Mouse (Mus musculus): ENCODE measurements around the gene Mccc1. TPM values are rescaled to one million over a fixed set of nuclear protein-coding genes. Genes with fewer than 3 reads are reported as not detected.

Mccc1 gene
- polyA plus RNA-seq, 1 experiment from 2014 or later = 26.3 TPM

- ATAC-seq = no peak
- Histone ChIP-seq H3K9me3 (ENCODE audit: control insufficient read depth, low read length) (no peaks in the 10 kb centered on the region), H3K27me3 (replicated peaks; ENCODE audit: control insufficient read depth, insufficient read depth, low read length) (no peaks in the 10 kb centered on the region), H3K36me3 (ENCODE audit: control insufficient read depth, insufficient read depth, low read length) (no peaks in the 10 kb centered on the region), H3K4me3 (ENCODE audit: low read length) (no peak overlapping the region), H3K9ac (ENCODE audit: low read depth, low read length) (no peak overlapping the region), H3K4me2 (ENCODE audit: low read length) (no peak overlapping the region), H3K4me1 (ENCODE audit: control insufficient read depth, insufficient read depth, low read depth, low read length) (no peaks in the 10 kb centered on the region), H3K27ac (ENCODE audit: low read depth, low read length) (no peak overlapping the region)
- 72% methylated on average over 4 of the region's 4 CpGs for WGBS
Measured at GRCm38 (mm10) chr3:36008411-36009154, 8.1 kb upstream of the Mccc1 start.

DNA sequence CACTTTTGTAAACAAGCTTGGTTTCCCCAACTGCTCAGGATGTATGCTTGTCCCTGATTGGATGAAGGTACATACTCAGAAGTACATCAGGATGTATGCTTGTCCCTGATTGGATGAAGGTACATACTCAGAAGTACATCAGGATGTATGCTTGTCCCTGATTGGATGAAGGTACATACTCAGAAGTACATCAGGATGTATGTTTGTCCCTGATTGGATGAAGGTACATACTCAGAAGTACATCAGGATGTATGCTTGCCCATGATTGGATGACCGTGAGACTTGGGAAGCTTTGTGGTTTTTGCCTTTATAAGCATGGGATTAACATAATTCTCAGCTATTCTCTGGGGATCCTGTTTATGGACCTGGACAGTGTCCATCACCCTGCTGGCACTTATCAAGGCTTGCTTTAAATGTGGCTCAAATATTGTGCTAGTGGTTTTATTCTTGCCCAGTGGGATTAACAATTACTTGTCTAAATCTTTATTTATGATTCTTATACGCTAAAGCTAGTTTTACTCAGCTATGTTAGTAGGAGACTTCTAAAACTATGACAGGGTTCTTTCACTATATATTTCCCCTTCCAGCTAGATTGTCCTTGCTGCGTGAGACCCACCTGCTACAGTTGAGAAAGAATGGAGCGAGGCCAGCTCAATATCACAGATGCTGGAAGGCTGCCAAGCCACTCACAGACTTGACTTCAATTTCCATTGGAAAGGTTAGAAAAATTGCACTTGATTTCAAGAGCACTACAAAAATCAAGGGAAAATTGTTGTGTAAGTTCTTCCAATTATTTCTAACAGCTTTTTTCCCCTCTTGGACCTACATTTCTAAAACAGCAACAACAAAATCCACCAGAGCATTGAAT lies 3.8 kb upstream of the Mccc1 start:
- ATAC-seq = no peak
- H3K4me3 ChIP-seq (ENCODE audit: low read length) = no peak overlapping the region
- peak overlapping the region; percentile 25; the same call in 1 of the 2 replicates for H3K4me2 ChIP-seq (ENCODE audit: low read length)
- H3K27ac ChIP-seq (ENCODE audit: low read depth, low read length) = no peak overlapping the region
- H3K4me1 ChIP-seq (ENCODE audit: control insufficient read depth, insufficient read depth, low read depth, low read length) = peaks cover 3% of the 10 kb centered on the region
- H3K9ac ChIP-seq (ENCODE audit: low read depth, low read length) = no peak overlapping the region
- no peaks in the 10 kb centered on the region for H3K36me3 ChIP-seq (ENCODE audit: control insufficient read depth, insufficient read depth, low read length)
- H3K27me3 ChIP-seq (replicated peaks; ENCODE audit: control insufficient read depth, insufficient read depth, low read length) = no peaks in the 10 kb centered on the region
- no peaks in the 10 kb centered on the region for H3K9me3 ChIP-seq (ENCODE audit: control insufficient read depth, low read length)
- 63% methylated on average over 4 of the region's 4 CpGs for WGBS

- H3K27me3 ChIP-seq (replicated peaks; ENCODE audit: control insufficient read depth, insufficient read depth, low read length) = no peaks in the 10 kb centered on the region
- H3K4me2 ChIP-seq (ENCODE audit: low read length) = no peak overlapping the region
- no peak overlapping the region for H3K9ac ChIP-seq (ENCODE audit: low read depth, low read length)
- WGBS = 58% methylated on average over 11 of the region's 11 CpGs
- no peak for ATAC-seq
- peaks cover 9% of the 10 kb centered on the region for H3K4me1 ChIP-seq (ENCODE audit: control insufficient read depth, insufficient read depth, low read depth, low read length)
- no peak overlapping the region for H3K27ac ChIP-seq (ENCODE audit: low read depth, low read length)
- peaks cover 5% of the 10 kb centered on the region for H3K36me3 ChIP-seq (ENCODE audit: control insufficient read depth, insufficient read depth, low read length)
- H3K4me3 ChIP-seq (ENCODE audit: low read length) = no peak overlapping the region
- H3K9me3 ChIP-seq (ENCODE audit: control insufficient read depth, low read length) = no peaks in the 10 kb centered on the region
Measured at GRCm38 (mm10) chr3:35994552-35995531, 5.6 kb downstream of the Mccc1 start.

GRCm38 (mm10) chr3:35990715-35991114 lies 9.8 kb downstream of the Mccc1 start:
- Histone ChIP-seq H3K4me3 (ENCODE audit: low read length) (no peak overlapping the region), H3K36me3 (ENCODE audit: control insufficient read depth, insufficient read depth, low read length) (peaks cover 23% of the 10 kb centered on the region), H3K9ac (ENCODE audit: low read depth, low read length) (no peak overlapping the region), H3K27me3 (replicated peaks; ENCODE audit: control insufficient read depth, insufficient read depth, low read length) (no peaks in the 10 kb centered on the region), H3K9me3 (ENCODE audit: control insufficient read depth, low read length) (no peaks in the 10 kb centered on the region), H3K27ac (ENCODE audit: low read depth, low read length) (no peak overlapping the region), H3K4me2 (ENCODE audit: low read length) (no peak overlapping the region), H3K4me1 (ENCODE audit: control insufficient read depth, insufficient read depth, low read depth, low read length) (no peaks in the 10 kb centered on the region)
- ATAC-seq = no peak
- WGBS = 98% methylated on average over 7 of the region's 7 CpGs

DNA sequence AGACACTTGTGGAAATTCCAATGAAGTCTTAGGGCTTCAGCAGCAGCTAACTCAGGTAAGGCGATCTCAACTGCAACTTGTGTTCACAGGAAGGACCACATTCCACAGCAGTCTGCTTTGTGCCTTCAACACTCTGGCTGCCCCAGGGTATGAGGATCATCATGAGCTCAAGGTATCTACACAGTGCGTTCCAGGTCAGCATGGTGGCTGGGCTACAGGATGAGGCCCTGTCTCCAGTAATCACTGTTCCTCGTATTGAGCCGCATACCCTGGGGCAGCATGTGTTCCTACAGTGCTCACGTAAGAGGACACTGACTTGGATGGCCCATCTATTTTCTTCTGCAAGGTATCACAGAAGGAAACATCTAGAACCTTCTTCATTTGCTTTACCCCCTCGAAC lies 12.4 kb downstream of the Mccc1 start:
- peaks cover 32% of the 10 kb centered on the region for H3K36me3 ChIP-seq (ENCODE audit: control insufficient read depth, insufficient read depth, low read length)
- ATAC-seq = no peak

DNA sequence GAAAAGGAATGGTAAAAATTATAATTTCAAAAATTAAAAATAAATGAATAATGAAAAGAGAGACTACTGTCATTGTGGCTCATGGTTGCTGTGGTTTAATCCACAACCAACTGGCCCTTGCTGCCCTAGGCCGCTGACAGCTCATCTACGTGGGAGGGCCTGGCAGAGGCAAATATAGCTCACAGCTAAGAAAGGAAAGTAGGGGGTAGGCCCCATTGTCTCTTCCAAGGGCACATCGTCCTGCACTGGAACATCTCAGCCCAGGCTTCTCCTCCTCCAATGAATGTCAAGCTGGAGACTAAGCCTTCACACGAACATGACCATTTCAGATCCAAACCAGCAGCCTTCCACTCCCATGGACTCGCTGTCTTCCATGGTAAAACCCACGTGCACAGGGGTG lies 14.2 kb downstream of the Mccc1 start:
- Histone ChIP-seq H3K4me3 (ENCODE audit: low read length) (no peak overlapping the region), H3K9ac (ENCODE audit: low read depth, low read length) (no peak overlapping the region), H3K27me3 (replicated peaks; ENCODE audit: control insufficient read depth, insufficient read depth, low read length) (no peaks in the 10 kb centered on the region), H3K27ac (ENCODE audit: low read depth, low read length) (no peak overlapping the region), H3K9me3 (ENCODE audit: control insufficient read depth, low read length) (no peaks in the 10 kb centered on the region), H3K36me3 (ENCODE audit: control insufficient read depth, insufficient read depth, low read length) (peaks cover 32% of the 10 kb centered on the region), H3K4me2 (ENCODE audit: low read length) (no peak overlapping the region), H3K4me1 (ENCODE audit: control insufficient read depth, insufficient read depth, low read depth, low read length) (no peaks in the 10 kb centered on the region)
- no peak for ATAC-seq
- WGBS = 90% methylated on average over 6 of the region's 6 CpGs

More for the DNA sequence above, 12.4 kb downstream of the Mccc1 start:
- Histone ChIP-seq H3K27ac (ENCODE audit: low read depth, low read length) (no peak overlapping the region), H3K4me2 (ENCODE audit: low read length) (no peak overlapping the region), H3K4me1 (ENCODE audit: control insufficient read depth, insufficient read depth, low read depth, low read length) (no peaks in the 10 kb centered on the region), H3K9ac (ENCODE audit: low read depth, low read length) (no peak overlapping the region), H3K4me3 (ENCODE audit: low read length) (no peak overlapping the region), H3K27me3 (replicated peaks; ENCODE audit: control insufficient read depth, insufficient read depth, low read length) (no peaks in the 10 kb centered on the region), H3K9me3 (ENCODE audit: control insufficient read depth, low read length) (no peaks in the 10 kb centered on the region)
- 97% methylated on average over 6 of the region's 6 CpGs for WGBS

- H3K4me3 ChIP-seq (ENCODE audit: low read length) = no peak overlapping the region
- H3K4me2 ChIP-seq (ENCODE audit: low read length) = no peak overlapping the region
- no peaks in the 10 kb centered on the region for H3K4me1 ChIP-seq (ENCODE audit: control insufficient read depth, insufficient read depth, low read depth, low read length)
- peaks cover 9% of the 10 kb centered on the region; the same call in 1 of the 2 replicates for H3K36me3 ChIP-seq (ENCODE audit: control insufficient read depth, insufficient read depth, low read length)
- 71% methylated on average over 7 of the region's 7 CpGs for WGBS
- no peak overlapping the region for H3K9ac ChIP-seq (ENCODE audit: low read depth, low read length)
- no peak overlapping the region for H3K27ac ChIP-seq (ENCODE audit: low read depth, low read length)
- H3K9me3 ChIP-seq (ENCODE audit: control insufficient read depth, low read length) = no peaks in the 10 kb centered on the region
- peak; percentile 56 for ATAC-seq
- no peaks in the 10 kb centered on the region for H3K27me3 ChIP-seq (replicated peaks; ENCODE audit: control insufficient read depth, insufficient read depth, low read length)
Measured at GRCm38 (mm10) chr3:35973551-35973950, 26.9 kb downstream of the Mccc1 start.

DNA sequence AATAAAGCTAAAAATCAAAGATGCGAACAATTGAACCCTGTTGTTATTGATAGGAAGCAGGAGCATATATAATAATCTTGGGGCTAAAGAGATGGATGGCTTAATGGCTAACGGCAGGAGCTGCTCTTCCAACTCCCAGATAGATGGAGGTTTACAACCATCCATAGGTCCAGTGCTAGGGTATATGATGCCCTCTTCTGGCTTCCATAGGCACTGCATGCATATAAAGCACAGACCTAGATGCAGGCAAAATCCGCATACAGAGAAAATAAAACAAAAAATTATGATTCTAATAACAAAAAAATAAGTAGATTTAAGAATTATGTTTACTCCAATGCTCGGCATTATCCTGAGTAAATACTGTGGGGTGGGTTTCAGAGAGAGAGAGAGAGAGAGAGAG lies 27.5 kb downstream of the Mccc1 start:
- H3K27me3 ChIP-seq (replicated peaks; ENCODE audit: control insufficient read depth, insufficient read depth, low read length) = no peaks in the 10 kb centered on the region
- WGBS = 77% methylated on average over 4 of the region's 4 CpGs
- ATAC-seq = peak; percentile 64
- H3K4me1 ChIP-seq (ENCODE audit: control insufficient read depth, insufficient read depth, low read depth, low read length) = no peaks in the 10 kb centered on the region
- peaks cover 12% of the 10 kb centered on the region; the same call in 1 of the 2 replicates for H3K36me3 ChIP-seq (ENCODE audit: control insufficient read depth, insufficient read depth, low read length)
- no peak overlapping the region for H3K9ac ChIP-seq (ENCODE audit: low read depth, low read length)
- H3K4me3 ChIP-seq (ENCODE audit: low read length) = no peak overlapping the region
- H3K27ac ChIP-seq (ENCODE audit: low read depth, low read length) = no peak overlapping the region
- H3K9me3 ChIP-seq (ENCODE audit: control insufficient read depth, low read length) = no peaks in the 10 kb centered on the region
- no peak overlapping the region for H3K4me2 ChIP-seq (ENCODE audit: low read length)
